Mouse (Mus musculus) forebrain, embryonic 14.5 days (tissue): ENCODE measurements around the gene 4930415L06Rik. TPM values are rescaled to one million over a fixed set of nuclear protein-coding genes. Genes with fewer than 3 reads are reported as not detected.
A peak's percentile ranks its signal among the peaks of the same experiment; 100 is the strongest.

ENCODE experiments used
- ATAC-seq: fragments of 200-750 bp; cut with Nextera tagmentation; 2 replicates; pipeline ENCODE4 v1.8.0; 2017; ENCODE audit warnings: mild to moderate bottlenecking, moderate library complexity
- DNase-seq: peaks from one replicate; pipeline ENCODE4 v3.0.0-alpha.2; 2015; ENCODE audit warnings: low spot score
- H3K27ac ChIP-seq: fragments of 300-500 bp; sonication (generic); 2 replicates; pipeline ENCODE4 v1.5.1; 2014; ENCODE audit warnings: low read depth, mild to moderate bottlenecking, control low read depth, low read length, moderate library complexity
- H3K27me3 ChIP-seq: fragments of 300-500 bp; sonication (generic); replicated peaks from 2 replicates; pipeline ENCODE4 v1.6.1; 2014; ENCODE audit warnings: low read length, control low read depth, mixed read lengths; ENCODE audit not compliant: control insufficient read depth, insufficient read depth
- H3K36me3 ChIP-seq: fragments of 300-500 bp; sonication (generic); 2 replicates; pipeline ENCODE4 v1.6.1; 2014; ENCODE audit warnings: low read length, control low read depth; ENCODE audit not compliant: control insufficient read depth, insufficient read depth
- H3K4me1 ChIP-seq: fragments of 300-500 bp; sonication (generic); 2 replicates; pipeline ENCODE4 v1.6.1; 2014; ENCODE audit warnings: antibody characterized with exemption, low read length, control low read depth; ENCODE audit not compliant: control insufficient read depth, insufficient read depth
- H3K4me2 ChIP-seq: fragments of 300-500 bp; sonication (generic); 2 replicates; pipeline ENCODE4 v1.6.1; 2014; ENCODE audit warnings: mild to moderate bottlenecking, control low read depth, low read length
- H3K4me3 ChIP-seq: fragments of 300-500 bp; sonication (generic); 2 replicates; pipeline ENCODE4 v1.5.1; 2014; ENCODE audit warnings: low read depth, low read length, control low read depth
- H3K9ac ChIP-seq: fragments of 300-500 bp; sonication (generic); 2 replicates; pipeline ENCODE4 v1.6.1; 2014; ENCODE audit warnings: mild to moderate bottlenecking, low read length, control low read depth, moderate library complexity
- H3K9me3 ChIP-seq: fragments of 300-500 bp; sonication (generic); replicated peaks from 2 replicates; pipeline ENCODE4 v1.6.1; 2016; ENCODE audit warnings: low read length, control low read depth, mixed read lengths; ENCODE audit not compliant: control insufficient read depth
- WGBS: fragments of 180-500 bp; shearing (Covaris S2); extraction: QIAGEN DNeasy Blood & Tissue Kit; methylation state at CpG from one replicate; pipeline ENCODE4 v1.1.7; 2014; 5-methylcytosine and 5-hydroxymethylcytosine counted together
- polyA plus RNA-seq: library from polyadenylated mRNA; unstranded; fragments of >200 nt; fragmentation: Nextera tagmentation; extraction: Ambion mirVana; gene quantifications from 2 replicates; pipeline ENCODE4 v1.2.1, GENCODE M21; 2014

4930415L06Rik gene
- not detected in 2 replicates for polyA plus RNA-seq

GRCm38 (mm10) chrX:89932752-89933151 lies at the start of gene 4930415L06Rik:
Gene 4930415L06Rik, minus strand, starts transcription at chrX:89932852.
- no peaks in the 10 kb centered on the region for H3K9me3 ChIP-seq
- DNase-seq, result no peak
- WGBS, result 87% methylated on average over 5 of the region's 5 CpGs
- no peaks in the 10 kb centered on the region for H3K27me3 ChIP-seq
- H3K27ac ChIP-seq, result no peak within 1 kb of the TSS
- H3K4me2 ChIP-seq, result no peak within 1 kb of the TSS
- H3K4me3 ChIP-seq, result no peak within 1 kb of the TSS
- no peak for ATAC-seq
- no peaks in the 10 kb centered on the region for H3K4me1 ChIP-seq
- H3K9ac ChIP-seq, result no peak within 1 kb of the TSS
- H3K36me3 ChIP-seq, result no peaks in the 10 kb centered on the region

- no peak overlapping the region for H3K4me2 ChIP-seq
- H3K4me3 ChIP-seq, result no peak overlapping the region
- DNase-seq (peak; percentile 51), ATAC-seq (no peak; the same call in 1 of the 2 replicates)
- no peaks in the 10 kb centered on the region for H3K36me3 ChIP-seq
- H3K27ac ChIP-seq, result no peak overlapping the region
- H3K9me3 ChIP-seq, result no peaks in the 10 kb centered on the region
- H3K27me3 ChIP-seq, result no peaks in the 10 kb centered on the region
- H3K9ac ChIP-seq, result no peak overlapping the region
- no peaks in the 10 kb centered on the region for H3K4me1 ChIP-seq
Observed at GRCm38 (mm10) chrX:89978621-89979020, 46.0 kb upstream of the 4930415L06Rik start.

- WGBS, result 79% methylated on average over 1 of the region's 1 CpGs
- Histone ChIP-seq H3K9ac (no peak overlapping the region), H3K4me3 (no peak overlapping the region), H3K27me3 (no peaks in the 10 kb centered on the region), H3K9me3 (no peaks in the 10 kb centered on the region), H3K4me2 (no peak overlapping the region), H3K36me3 (no peaks in the 10 kb centered on the region), H3K27ac (no peak overlapping the region), H3K4me1 (no peaks in the 10 kb centered on the region)
- ATAC-seq (no peak), DNase-seq (no peak)
Observed at GRCm38 (mm10) chrX:89904871-89905270, 27.8 kb downstream of the 4930415L06Rik start.

Other genes starting within 250 kb of the 4930415L06Rik start
- gene 4932429P05Rik, start 180.6 kb downstream of the 4930415L06Rik start, polyA plus RNA-seq, result not detected in 2 replicates